Mouse (Mus musculus) myocyte (in vitro differentiated cells): ENCODE data around the gene Wdr66.

ENCODE experiments used
- MYOD1 ChIP-seq, 3 experiments: IDR thresholded peaks; one replicate each; pipeline ENCODE4 v1.6.1; 2011; ENCODE audit warnings: control low read depth in 2 of 3, low read depth in 2 of 3, mild to moderate bottlenecking in 2 of 3, moderate library complexity in 1 of 3; ENCODE audit not compliant: insufficient read length in 2 of 3, control insufficient read depth in 1 of 3
- POLR2A ChIP-seq: IDR thresholded peaks from one replicate; pipeline ENCODE4 v1.6.1; 2011; ENCODE audit warnings: low read depth, mild to moderate bottlenecking, control low read depth, moderate library complexity; ENCODE audit not compliant: insufficient read length
- USF1 ChIP-seq: IDR thresholded peaks from one replicate; pipeline ENCODE4 v1.6.1; 2011; ENCODE audit warnings: low read depth, mild to moderate bottlenecking, control low read depth, moderate library complexity

- TF ChIP-seq POLR2A (no peak), USF1 (no peak), MYOD1 (IDR thresholded peaks at IDR 0.05; ENCODE audit: control insufficient read depth in 1 of 3, insufficient read length in 2 of 3, low read depth in 2 of 3) (no peak)
Measured at GRCm38 (mm10) chr5:123260698-123261097, 8.8 kb downstream of the Wdr66 start.
